Mouse (Mus musculus): ENCODE data around the gene Ireb2.
"Not testable (repeated sequence)": the region's sequence is repeated elsewhere in the genome, so short reads cannot be mapped to it uniquely, and the experiment has no call there.

The Ireb2 gene

DNA sequence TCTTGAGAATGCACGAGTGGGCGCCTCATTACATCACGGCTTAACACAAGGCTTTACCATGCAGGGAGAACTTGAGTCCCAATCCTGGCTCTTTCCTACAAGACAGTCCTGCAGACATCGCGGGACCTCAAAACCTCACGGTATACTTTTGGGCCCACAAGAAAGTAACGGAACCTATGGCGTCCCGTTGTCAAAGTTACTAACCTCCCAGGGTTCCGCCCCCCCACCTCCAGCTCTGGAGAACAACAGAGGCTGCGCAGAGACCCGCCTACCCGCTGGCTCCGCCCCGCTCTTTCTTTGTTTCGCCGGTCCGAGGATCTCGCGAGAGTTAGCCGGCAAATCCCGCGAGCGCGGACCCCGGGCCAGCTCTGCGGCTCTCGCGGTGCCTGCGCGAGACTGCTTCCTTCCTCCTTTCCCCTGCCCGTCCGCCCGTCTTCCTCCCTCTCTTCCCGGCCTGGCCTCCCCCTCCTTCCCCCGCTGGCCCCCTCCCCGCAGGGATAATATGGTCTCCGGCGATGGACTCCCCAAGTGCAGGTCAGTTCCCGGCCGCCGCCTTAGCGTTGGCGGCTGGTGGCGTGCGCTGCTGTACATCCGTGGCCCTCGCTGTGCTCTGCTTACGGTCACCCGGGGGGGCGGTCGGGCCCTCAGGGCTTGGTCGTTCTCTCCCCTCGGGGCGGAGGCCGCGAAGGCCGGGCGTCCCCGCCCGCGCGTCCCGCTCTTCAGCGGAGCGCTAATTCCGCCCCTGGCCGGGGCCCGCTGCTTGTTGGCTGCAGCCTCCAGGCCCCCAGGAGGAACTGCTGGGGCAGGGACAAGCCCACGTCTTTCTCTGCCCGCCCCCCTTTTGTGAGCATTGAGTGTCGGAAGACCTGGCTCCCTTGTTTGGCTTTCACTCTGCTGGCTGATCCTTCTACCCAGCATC is at the start of gene Ireb2:
TSS of gene Ireb2 (plus strand) at position 427 of the 919 bp plus-strand sequence.
- peak; percentile 100 for DNase-seq

DNA sequence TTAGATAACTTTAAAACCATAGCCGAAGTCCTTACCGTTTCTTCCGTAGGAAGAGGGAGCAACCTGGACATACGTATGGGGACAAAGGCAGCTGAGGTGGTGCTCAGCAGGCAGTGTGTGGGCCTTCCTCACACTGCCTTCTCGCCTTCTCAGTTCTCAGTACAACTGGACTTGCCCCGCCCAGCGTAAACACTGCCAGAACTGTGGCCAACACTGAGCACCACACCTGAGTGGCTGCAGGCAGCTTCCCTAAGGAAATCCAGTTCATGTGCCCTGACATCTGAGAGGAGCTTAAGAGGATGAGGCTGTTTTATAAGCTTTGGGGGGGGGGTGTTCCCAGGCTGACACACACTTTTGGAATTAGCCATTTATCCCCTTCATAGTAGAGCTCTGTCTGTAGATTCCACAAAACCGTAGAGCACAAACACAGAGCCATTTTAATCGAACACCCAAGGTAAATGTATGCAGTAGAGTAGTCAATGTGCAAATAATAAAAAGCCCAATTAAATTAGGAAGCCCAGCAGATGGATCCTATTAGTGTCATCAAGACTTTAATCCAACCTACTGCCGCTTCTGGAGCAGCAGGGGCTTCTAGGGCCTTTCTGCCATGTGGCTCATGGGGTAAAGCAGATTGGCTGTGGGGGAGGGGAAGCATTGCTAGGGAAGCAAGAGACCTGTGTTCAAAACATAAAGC is 46.9 kb upstream of the Ireb2 start:
- DNase-seq: no peak

DNA sequence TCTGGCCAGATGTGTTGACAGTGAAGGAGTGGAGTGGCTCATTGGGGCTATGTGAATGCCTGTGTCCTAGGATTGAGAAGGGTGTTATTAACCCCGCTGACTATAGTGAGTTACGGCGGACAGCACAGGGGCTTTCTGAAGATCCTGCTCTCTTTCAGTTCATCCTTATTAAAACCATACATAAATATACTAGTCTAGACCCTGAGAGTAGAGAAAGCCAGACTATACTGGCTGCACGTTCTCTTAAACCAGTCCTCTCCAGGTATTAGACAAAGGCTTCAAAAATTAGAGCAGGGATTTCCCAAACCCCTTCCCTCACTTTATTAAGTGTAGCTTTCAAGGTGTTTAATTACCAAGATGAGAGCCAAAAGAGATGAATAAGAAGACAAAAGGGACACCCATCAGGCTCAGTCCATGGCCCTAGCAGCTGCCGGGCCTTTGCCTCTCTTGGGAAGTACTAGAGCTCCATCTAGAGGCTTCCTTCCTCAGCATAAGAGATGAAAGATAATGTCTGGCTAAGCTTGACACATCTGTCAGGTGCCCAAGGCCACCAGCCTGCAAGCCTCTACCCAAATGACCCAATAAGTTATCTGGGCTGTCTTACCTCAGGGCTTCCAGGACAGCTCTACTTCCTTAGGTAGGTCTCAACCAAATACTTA is 42.0 kb upstream of the Ireb2 start:
- peak; percentile 12 for DNase-seq

DNA sequence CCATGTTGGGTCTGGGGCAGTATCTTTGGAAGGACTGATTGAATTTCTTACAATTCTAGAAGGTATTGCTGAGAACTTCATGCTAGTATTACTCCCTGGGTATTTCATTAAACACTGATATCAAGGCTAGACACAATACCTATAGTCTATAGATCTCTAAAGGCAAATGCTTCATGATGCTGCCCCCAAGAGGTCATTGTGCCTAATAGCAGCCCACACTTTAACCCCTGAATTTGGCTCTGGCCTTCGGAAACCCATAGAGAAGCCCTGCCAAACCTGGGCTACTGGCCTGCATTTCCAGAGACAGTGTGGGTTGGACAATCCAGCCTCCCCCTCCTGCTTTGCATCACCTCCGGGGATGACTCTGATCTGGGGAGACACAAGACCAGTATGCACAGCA is 33.8 kb upstream of the Ireb2 start:
- no peak for DNase-seq

DNA sequence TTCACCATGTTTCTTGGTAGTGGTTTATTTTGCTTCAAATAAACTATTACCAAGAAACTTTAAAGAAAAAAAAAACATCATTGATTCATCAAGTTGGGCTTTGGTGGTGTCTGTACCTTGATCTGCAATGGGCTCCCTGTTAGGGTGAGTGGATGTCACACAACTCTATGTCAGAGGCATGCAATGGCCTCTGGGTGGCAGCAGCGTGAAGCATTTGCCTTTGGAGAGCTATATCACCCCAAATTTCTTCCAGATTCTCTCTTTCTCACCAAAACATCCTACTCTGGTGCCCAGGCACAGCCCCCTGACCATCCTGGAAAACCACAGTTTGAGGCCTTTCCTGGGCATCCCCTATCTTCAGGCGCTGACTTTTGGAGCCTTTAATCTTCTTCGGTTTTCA is 33.0 kb upstream of the Ireb2 start:
- DNase-seq: peak; percentile 38

DNA sequence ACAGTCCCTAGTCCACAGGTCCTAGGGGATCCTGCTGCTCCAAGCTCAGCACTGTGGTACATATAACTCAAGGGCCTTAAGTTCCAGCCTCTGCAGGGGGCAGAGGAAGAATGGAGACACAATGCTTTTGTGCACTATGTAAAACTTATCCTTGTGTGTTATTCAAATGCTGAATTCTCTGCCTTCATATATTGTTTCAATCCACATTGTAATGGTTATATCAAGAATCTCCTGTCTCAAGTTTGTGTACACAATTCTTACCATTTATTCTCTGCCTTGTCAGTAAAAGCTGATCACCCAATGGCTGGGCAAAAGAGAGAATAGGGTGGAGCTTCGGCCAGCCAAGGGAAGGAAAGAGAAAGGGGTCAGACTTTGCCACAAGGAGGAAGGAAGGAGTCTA is 29.8 kb upstream of the Ireb2 start:
- DNase-seq: no peak

DNA sequence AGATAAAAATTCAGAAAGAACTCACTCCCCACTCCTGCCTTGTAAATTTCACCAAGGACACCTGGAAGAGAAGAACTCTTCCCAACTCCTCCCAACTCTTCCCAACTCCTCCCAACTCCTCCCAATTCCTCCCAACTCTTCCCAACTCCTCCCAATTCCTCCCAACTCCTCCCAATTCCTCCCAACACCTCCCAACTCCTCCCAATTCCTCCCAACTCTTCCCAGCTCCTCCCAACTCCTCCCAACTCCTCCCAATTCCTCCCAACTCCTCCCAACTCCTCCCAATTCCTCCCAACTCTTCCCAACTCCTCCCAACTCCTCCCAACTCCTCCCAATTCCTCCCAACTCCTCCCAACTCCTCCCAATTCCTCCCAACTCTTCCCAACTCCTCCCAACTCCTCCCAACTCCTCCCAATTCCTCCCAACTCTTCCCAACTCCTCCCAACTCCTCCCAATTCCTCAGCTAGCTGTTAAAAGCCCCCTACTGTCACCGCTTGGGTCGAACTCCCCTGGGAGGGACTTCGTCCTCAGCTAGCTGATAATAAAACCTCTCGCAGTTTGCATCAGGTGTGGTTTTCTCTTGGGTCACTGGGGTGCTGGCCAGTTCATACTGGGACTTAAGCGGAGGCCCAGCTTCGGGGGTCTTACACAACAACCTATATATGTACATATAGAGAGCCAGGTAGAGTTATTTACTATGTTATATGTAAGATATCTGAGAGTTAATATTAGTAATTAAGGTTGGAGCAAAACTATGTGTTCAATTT is 27.5 kb upstream of the Ireb2 start:
- not testable (repeated sequence) for DNase-seq

DNA sequence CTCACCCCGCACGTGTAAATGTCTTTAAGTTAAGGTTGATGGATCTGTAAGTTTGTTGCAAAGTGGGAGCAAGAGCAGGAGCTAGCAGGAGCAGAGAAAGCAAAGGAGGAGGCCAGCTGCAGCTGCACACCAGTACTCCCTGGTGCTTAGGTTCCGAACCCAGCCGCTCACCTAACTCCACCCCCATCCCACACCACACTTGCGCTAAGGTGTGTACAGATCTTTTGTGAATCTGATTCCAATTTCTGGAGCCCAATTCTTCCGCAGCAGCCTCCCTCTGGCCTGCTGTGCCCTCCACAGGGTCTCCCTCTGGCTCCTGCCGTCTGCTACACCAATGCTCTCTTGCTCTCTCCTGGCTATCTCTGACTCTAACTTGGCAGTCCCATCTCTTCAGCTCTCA is 25.8 kb upstream of the Ireb2 start:
- DNase-seq: no peak

DNA sequence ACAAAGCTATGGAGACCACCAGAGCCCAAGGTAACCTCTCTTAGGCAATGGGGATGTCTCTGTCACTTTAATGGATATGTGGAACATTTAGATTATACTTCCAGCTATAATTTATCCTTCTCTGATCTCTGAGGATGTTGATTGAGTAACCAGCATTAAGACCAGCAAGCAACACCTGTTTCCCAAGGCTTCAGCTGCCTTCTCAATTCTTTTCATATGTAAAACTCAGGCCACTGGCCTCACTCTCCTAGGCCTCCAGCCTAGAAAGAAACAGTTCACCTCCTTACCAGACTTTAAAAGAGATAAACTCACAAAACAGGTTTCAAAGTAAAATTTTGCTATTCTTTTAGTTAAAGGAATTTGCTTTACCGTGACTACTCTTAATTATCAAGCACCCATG is 23.4 kb upstream of the Ireb2 start:
- no peak for DNase-seq

DNA sequence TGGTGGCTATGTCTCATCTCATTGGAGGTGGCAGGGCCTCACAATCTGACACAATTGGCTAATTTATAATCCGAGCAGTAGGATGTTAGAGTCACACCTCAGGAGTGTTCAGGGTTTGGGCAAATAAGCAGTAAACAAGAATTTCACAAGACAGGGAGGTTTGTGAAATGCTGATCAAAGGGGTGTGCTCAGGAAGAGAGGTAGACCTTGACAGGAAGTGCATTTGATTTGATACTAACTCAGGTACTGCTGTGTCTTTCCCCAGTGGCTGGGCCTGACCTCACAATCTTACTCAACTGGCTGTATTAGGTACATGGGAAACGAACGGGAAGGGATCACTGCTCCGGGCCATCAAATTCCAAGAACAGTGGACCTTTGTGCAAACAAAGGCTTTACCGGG is 21.3 kb upstream of the Ireb2 start:
- DNase-seq: peak; percentile 6

DNA sequence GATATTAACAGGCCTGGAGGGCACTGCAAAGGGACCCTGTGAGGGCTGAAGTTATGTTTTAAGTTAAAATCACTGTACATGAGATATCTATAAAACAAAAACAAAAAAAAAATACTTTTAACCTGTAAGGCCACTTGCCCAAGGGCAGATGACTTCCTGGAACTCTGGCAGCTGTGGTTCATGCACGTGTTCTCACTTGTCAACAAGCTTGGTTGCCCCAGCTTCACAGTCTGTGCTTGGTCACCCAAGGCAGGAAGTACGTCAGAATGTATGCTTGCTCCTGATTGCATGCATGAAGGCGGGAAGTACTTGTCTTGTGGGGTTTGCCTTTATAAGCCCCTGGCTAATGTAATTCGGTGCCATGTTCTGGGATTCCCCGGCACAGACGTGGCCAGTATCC is 19.7 kb upstream of the Ireb2 start:
- DNase-seq: peak; percentile 8

DNA sequence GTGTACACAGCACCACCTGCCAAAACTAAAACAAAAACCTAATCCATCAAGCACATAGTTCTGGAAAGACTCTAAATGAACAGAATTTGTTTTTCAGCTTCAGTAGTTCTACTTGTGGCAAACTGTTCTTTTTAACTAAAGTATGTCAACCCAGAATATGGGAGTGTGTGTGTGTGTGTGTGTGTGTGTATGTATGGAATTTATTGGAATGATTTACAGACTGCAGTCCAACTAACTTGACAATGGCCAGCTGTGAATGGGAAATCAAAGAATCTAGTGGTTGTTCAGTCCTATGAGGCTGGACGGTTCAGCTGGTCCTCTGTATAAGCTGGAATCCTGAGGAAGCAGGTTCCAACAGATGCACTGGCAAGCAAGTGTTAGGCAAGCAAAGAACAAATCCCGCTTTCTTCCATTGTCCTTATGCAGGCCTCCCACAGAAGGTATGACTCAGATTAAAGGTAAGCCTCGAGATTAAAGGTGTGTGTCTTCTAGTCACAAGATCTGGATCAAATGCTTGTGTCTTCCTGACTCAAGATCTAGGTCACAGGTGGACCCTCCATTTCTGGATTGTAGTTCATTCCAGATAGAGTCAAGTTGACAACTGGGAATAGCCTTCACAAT is 18.9 kb upstream of the Ireb2 start:
- no peak for DNase-seq

DNA sequence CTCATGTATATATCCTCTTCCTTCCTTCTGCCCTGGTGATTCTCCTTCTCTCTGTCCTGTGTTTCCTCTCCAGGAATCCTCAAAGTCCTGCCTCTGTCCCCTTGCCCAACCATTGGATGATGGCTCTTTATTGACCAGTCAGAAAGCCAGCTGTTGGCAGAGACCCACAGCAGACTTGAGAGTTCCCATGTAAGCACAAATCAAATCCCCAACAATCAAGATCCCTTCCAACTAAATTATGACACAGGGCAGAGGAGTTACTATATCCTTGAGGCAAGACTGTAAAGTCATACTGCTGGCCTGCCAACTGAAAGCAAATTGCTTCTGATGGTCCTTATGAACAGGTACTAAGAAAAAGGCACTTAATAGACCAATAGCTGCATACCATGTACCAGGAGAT is 15.4 kb upstream of the Ireb2 start:
- DNase-seq: no peak

DNA sequence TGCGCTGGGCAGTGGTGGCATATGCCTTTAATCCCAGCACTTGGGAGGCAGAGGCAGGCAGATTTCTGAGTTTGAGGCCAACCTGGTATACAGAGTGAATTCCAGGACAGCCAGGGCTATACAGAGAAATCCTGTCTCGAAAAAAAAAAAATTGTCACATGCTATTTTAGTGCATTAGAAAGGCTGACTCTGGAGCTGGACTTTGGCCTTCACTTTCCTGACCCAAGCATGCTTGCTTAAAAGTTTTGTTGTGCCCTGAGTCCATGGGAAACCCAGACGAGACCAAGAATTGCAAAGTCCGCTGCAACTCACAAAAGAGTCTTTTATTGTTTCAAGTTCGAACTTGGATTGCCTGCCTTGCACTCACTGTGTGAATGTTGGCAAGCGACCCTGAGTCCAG is 10.6 kb upstream of the Ireb2 start:
- not testable (repeated sequence) for DNase-seq

DNA sequence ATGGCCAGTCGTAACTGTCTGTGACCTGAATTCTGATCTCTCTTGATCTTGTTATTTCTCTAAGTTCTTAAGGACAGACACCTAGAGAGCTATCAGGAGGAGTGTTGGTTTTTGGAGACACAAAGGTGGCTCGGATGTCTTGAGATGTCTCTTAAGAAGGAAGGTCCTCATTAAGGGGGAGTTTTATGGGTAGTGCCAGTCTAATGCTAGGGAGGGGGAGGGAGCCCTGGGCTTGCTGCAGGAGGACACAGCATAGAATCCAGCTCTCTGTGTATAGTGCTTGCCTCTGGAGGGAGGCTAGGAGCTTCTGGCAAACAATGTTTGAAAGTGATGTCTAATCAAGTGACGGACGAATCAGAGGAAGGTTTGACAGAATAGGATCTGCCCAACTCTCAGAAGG is 10.0 kb upstream of the Ireb2 start:
- no peak for DNase-seq

DNA sequence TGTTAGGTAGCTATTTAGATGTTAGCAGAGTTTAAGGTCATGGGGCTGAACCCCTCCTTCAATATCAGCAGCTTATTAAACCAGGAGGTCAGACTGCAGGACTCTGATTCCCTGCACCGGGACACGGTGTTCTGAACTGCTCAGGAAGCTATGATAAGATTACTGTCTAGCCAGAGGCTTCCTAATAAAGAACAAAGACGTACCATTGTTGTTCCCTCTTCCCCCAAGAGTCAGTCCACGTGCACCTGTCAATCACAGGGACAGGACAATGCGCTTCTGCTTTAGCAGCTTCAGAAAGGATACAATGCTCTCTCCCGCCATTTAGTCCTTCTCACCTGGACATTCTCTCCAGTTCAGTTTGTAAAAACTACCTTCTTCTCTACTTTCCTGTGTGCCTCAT is 8.0 kb upstream of the Ireb2 start:
- DNase-seq: no peak

DNA sequence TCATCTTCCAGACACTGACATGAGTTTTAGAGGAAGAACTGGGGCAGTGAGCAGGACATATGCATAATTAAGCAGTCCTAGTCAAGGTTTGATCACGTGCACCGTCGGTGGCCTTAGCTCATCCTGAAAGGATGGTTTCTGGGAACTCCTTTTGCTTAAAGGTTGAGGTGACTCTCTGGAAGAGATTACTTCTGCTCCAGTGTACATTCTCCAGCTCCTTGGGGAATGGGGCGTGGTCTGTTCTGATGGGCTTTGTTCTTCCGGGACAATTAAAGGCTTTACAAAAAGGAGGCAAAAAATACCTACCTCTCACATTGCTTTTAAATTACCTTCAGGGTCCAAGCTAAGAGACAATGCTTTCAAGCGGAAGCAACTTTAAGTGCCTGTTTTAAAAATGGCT is 7.5 kb upstream of the Ireb2 start:
- DNase-seq: no peak

DNA sequence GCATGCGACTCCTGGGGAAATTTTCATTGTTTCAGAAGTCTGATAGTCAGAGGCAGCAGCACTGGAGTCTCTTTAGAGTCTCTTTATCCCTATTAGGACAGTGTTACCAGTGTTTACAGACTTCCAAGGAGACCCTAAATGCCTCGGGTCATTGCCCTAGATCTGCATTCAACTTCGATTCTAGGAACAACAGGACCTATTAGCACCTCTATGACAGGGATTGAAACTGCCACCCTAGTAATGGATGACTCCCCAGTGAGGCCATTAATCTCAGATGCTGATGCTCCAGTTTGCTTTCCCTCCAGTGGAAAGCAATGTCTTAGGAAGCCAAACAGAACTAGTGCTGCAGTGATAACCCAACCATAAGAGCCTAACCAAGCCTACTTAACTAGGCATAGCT is 6.1 kb upstream of the Ireb2 start:
- no peak for DNase-seq

DNA sequence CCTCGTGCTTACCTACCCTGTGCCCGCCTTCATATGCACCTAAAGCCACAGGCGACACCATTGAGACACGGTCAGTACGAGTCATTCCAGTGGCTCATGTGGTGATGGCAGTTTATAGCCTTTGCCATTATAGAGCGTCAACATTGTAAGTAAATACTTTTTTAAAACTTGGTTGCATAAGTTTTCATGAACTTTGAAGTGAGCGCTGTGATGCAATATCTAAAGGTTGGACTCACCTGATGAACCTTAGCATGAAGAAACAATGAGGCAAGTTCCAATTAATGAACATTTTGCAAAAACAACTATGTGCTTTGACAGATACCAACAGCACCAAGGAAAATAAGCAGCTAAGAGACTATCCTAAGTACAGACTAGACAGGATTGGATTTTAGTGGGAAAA is 3.1 kb upstream of the Ireb2 start:
- no peak for DNase-seq

DNA sequence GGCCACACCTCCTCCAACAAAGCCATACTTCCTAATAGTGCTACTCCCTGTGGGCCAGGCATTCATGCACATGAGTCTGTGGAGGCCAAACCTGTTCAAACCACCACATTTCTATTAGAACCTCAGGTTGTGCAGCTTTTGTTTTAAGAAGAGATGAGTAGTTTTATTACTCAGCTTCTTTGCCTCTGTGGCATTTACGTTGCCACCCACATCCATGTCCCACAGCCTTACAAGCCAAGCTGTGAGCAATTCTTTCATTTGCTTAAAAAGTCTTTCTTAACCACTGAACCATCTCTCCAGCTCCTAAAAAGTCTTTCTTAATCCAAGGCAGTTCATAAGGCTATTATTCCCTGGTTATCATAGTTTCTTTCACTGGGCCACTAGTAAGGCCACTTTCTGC is 15.2 kb downstream of the Ireb2 start:
- DNase-seq: no peak

DNA sequence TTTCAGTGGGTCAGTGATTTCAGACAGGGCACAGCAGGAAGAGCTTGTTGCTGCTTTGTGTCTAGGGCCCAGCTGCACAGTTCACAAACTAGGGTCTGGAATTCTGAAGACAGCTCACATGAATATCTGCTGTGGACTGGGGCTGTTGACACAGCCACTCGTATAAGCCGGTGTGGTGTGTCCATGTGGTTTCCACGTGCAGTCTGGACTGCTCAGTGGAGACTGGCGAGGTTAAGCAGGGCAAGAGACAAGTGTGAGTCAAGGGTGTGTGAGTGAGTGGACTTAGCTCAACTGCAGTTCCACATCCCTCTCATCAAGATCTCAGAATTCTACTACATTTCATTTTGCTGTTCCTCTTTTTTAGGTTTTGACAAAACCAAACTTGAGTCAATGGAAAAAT is 28.5 kb downstream of the Ireb2 start:
- no peak for DNase-seq

DNA sequence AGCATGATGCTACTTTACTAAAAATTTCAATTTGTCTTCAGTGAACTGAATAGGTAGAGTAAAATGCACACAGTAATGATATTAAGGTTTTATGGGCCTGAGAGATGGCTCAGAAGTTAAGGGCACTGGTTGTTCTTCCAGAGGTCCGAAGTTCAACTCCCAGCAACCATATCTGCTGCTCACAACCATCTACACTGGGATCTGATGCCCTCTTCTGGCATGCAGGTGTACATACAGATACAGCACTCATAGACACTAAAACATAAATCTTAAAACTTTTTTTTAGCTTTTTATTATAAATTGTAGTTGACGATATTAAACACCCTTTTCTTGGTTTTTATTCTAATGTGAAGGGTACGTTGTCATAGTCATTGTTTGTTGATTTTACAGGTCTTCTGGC is 33.5 kb downstream of the Ireb2 start:
- DNase-seq: no peak

DNA sequence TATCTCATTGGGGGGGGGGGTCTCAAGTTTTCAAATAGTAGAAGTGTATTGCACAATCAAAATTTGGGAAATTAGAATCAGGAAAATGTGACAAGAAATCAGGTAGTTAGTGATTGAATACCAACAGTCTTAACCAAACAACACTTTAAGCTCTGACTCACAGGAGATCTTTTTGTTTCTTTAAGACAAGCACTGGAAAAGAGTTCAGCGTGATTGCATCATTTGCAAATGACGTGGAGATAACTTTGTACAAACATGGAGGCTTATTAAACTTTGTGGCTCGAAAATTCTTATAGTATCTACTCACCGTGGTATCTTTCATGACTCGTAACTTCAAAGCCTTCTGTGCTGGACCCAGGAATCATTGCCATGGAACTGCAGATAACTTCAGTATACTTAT is 45.9 kb downstream of the Ireb2 start:
- no peak for DNase-seq
